Mouse (Mus musculus): ENCODE results near the gene Pstpip1. TPM values are rescaled to one million over a fixed set of nuclear protein-coding genes. Genes with fewer than 3 reads are reported as not detected.

The Pstpip1 gene
- polyA plus RNA-seq (2016; fragmentation: Nextera tagmentation; extraction: Ambion mirVana): 0.54 and 0.59 TPM in 2 replicates

DNA sequence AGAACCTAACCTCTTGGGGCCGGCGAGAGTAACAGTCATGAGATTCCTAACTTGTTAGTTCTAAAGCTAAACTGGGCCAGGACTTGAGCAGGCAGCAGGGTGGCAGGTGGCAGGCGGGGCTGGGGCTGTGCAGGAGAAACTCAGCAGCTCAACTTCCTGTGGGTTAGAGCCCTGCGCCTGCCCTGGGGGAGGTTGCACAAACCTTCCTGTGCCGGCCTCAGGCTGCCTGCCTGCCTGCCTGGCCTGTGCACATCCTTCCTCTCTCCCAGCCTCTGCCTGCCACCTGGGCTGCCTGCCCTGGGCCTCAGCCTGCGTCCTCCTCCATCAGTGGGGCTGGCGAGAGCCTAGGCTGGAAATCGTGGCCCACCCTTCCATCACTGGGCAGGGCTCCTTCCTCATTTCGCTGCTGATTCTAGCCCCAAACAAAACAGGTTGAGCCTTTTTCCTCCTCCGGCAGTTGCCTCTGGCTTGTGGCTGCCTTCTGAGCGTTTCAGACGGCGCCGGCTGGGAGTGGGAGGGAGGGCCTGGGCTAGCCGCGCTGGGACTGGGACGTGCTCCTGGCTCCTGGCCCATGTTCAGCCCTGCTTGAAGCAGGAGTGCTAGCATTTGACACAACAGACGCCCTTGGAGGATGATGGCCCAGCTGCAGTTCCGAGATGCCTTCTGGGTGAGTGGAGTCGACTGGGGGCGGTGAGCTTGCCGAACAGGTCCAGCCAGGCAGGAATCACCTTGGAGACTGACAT, at the start of gene Pstpip1:
TSS of gene Pstpip1 (plus strand) at position 185 of the 743 bp plus-strand sequence.
- Histone ChIP-seq H3K9ac (no peak within 1 kb of the TSS), H3K27me3 (no peaks in the 10 kb centered on the region), H3K4me1 (peaks cover 7% of the 10 kb centered on the region), H3K4me2 (peak within 1 kb of the TSS; percentile 25; the same call in 1 of the 2 replicates), H3K4me3 (replicated peaks) (no peak within 1 kb of the TSS), H3K27ac (peak within 1 kb of the TSS; percentile 39; the same call in 1 of the 2 replicates), H3K36me3 (replicated peaks) (no peaks in the 10 kb centered on the region), H3K9me3 (no peaks in the 10 kb centered on the region)
- ATAC-seq (ENCODE audit: low FRiP score): peak; percentile 65; the same call in 1 of the 2 replicates
- 42% methylated on average over 22 of the region's 22 CpGs for WGBS

DNA sequence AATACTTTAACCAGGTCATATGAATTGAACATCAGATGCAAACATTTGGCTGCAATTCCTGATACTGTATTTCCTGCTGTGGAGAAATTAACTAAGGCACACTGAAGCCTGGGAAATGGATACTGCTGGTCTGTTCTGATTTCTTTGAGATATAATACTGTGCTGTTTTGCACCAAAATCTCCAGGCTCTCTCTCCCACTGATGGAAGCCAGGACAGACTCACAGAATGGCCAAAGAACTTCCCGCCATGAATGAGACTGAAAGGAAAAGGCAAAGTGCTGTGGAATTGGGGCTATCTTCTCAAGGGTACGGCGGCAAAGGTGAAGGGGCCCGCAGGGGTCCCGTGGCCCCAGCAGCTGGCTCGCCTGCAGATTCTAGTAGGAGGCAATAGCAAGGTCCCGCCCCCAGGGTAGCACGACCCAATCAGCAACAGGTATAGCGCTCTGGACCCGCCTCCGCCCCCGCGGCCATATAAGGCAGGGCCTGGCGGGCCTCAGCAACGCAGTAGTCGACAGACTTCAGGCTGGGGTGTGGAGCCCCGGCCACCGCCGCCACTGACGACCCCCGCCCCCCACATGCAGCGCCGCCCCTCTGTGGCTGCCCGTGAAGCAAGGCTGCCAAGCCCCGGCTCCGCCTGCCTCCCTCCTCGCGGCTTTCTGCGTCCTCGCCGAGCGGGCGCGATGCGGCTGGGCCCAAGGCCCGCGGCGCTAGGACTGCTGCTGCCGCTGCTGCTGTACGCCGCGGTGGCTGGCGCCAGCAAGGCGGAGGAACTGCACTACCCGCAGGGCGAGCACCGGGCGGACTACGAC, 48.2 kb upstream of the Pstpip1 start, which contains the start of gene Rcn2:
TSS of gene Rcn2 (plus strand) at position 474 of the 809 bp plus-strand sequence.
- ATAC-seq (ENCODE audit: low FRiP score): peak; percentile 99
- H3K4me3 ChIP-seq (replicated peaks): peak within 1 kb of the TSS; percentile 66
- WGBS: 0% methylated on average over 49 of the region's 49 CpGs

DNA sequence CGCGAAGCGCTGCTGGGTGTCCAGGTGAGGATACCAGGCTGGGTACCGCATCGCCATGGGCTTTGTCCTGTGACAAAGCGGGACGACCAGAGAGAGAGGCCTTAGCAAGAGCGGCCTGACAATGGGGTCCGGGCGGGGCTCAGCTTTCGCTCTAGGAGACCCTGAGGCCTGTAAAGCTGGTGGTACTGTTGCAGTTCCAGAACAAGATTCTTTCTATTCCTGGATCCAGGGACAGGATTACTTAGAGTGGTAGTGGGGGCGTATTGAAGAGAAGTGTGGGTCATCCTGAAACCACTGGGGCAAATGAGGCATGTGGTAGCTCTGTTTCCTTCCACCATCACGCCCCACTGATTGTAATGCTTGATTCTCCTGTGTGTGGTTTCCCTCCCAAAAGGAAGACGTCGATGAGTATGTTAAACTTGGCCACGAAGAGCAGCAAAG, 47.6 kb upstream of the Pstpip1 start:
- no peak; the same call in 1 of the 2 replicates for ATAC-seq (ENCODE audit: low FRiP score)
- peak overlapping the region; percentile 92 for H3K9ac ChIP-seq

More for the DNA sequence above, 48.2 kb upstream of the Pstpip1 start, which contains the start of gene Rcn2:
- peak within 1 kb of the TSS; percentile 67 for H3K4me2 ChIP-seq
- peak within 1 kb of the TSS; percentile 92 for H3K9ac ChIP-seq
- peaks cover 14% of the 10 kb centered on the region for H3K4me1 ChIP-seq
- no peaks in the 10 kb centered on the region for H3K27me3 ChIP-seq
- H3K9me3 ChIP-seq: no peaks in the 10 kb centered on the region
- H3K36me3 ChIP-seq (replicated peaks): peaks cover 14% of the 10 kb centered on the region
- peak within 1 kb of the TSS; percentile 98 for H3K27ac ChIP-seq

DNA sequence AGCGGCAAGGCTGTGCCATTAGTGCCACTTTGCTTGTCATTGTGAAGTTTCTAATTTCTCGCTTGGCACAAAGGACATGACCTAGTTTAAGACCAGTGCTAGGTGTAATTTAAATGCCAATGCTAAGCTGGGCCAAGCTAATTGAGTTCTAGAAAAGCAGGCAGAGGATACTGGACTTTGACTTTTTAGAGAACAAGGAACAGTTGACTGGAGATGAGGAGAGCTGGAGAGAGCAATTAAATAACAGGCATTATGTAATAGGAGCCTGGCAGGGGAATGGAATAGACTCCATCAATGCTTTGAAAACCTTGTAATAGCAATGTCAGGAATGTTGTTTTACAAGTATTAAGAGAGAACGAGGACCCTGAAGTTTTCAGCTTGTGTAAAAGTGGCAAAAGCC, 36.0 kb upstream of the Pstpip1 start:
- Histone ChIP-seq H3K4me2 (no peak overlapping the region), H3K36me3 (replicated peaks) (peaks cover 55% of the 10 kb centered on the region), H3K27me3 (no peaks in the 10 kb centered on the region), H3K4me1 (no peaks in the 10 kb centered on the region; the same call in 1 of the 2 replicates), H3K9ac (no peak overlapping the region), H3K27ac (no peak overlapping the region), H3K9me3 (no peaks in the 10 kb centered on the region), H3K4me3 (replicated peaks) (no peak overlapping the region)
- WGBS: 68% methylated on average over 3 of the region's 3 CpGs
- ATAC-seq (ENCODE audit: low FRiP score): no peak

More for the DNA sequence above, 47.6 kb upstream of the Pstpip1 start:
- WGBS: under 1% methylated on average over 16 of the region's 16 CpGs
- Histone ChIP-seq H3K36me3 (replicated peaks) (peaks cover 14% of the 10 kb centered on the region), H3K4me3 (replicated peaks) (peak overlapping the region; percentile 66), H3K27ac (peak overlapping the region; percentile 98), H3K9me3 (no peaks in the 10 kb centered on the region), H3K4me1 (peaks cover 14% of the 10 kb centered on the region), H3K27me3 (no peaks in the 10 kb centered on the region), H3K4me2 (peak overlapping the region; percentile 67)

DNA sequence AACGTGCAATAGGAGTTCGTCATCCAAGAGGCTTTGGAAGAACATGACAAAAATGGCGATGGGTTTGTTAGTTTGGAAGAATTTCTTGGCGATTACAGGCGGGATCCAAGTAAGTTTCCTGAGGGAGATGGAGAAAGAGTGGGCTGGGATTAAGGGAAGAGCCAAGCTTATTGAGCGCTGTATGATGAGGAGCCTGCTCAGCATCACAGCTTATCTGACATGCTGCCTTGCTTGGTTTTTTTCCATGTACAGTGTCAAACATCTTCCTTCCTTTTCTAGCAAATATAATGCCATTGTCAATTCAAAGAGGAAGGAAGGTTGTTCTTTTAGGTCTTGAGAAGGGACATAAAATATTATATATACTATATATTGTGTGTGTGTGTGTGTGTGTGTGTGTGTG, 33.6 kb upstream of the Pstpip1 start:
- Histone ChIP-seq H3K4me3 (replicated peaks) (no peak overlapping the region), H3K4me1 (no peaks in the 10 kb centered on the region), H3K4me2 (no peak overlapping the region), H3K27ac (no peak overlapping the region), H3K9me3 (no peaks in the 10 kb centered on the region), H3K27me3 (no peaks in the 10 kb centered on the region), H3K9ac (no peak overlapping the region), H3K36me3 (replicated peaks) (peaks cover 73% of the 10 kb centered on the region)
- 95% methylated on average over 6 of the region's 6 CpGs for WGBS
- ATAC-seq (ENCODE audit: low FRiP score): no peak

DNA sequence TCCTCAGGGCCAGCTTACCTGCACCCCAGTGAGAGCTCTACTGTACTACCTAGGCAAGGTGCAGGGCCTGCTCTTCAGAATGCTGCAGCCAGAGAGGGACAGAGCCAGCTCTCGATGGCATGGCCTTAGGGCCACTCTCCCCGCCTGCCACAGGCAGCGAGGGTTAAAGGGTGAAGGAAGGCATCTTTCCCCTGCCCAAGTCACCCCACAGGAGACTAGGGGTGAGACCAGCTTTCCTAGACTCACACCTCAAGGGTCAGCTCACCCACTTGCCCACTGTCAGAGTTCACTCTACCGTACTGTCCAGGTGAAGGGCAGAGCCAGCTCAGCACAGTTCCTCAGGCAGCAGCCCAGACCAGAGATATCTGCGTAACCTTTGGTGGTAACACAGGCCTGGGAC, 27.4 kb upstream of the Pstpip1 start:
- no peak for ATAC-seq (ENCODE audit: low FRiP score)
- H3K27ac ChIP-seq: no peak overlapping the region
- no peaks in the 10 kb centered on the region for H3K9me3 ChIP-seq
- no peak overlapping the region for H3K9ac ChIP-seq
- no peaks in the 10 kb centered on the region for H3K27me3 ChIP-seq
- no peak overlapping the region for H3K4me2 ChIP-seq
- no peak overlapping the region for H3K4me3 ChIP-seq (replicated peaks)
- H3K4me1 ChIP-seq: no peaks in the 10 kb centered on the region
- 98% methylated on average over 5 of the region's 5 CpGs for WGBS
- peaks cover 81% of the 10 kb centered on the region for H3K36me3 ChIP-seq (replicated peaks)

DNA sequence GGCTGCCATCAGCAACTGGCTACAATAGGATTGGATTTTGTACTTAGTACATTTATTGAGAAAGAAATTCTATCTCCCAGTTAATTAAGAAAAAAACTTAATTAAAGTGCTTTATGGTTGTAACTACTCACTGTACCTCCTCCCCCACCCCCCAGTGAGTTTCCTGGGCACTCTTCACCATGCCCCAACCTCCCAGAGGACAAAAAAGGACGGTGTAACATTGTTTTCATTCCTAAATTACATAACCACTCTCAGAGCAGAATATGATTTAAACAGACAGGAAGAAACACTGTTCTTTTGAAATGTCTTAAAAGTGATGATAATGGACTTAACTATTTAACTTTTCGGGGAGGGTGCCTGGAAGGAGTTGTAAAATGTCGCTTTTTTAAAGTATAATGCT, 24.8 kb upstream of the Pstpip1 start:
- peaks cover 77% of the 10 kb centered on the region for H3K36me3 ChIP-seq (replicated peaks)

DNA sequence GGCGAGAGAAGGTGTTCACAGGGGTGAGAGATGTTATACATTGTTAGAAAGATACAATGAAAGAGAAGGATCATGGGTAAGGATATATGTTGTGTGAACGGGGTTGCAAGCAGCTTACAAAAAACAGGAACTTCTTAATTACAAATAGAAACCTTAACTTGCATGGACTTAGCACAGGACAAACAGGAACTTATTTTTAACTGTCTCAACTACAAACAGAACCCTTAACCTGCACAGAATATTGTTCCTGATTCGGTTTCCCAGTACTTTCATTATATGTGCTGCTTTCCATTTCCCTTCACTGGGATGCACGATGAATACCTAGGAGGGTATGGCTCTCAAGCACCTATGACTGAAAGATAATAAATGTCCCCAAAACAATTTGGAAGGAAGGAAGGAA, 21.8 kb upstream of the Pstpip1 start:
- 89% methylated on average over 4 of the region's 4 CpGs for whole genome bisulfite sequencing
- Histone ChIP-seq H3K9ac (no peak overlapping the region), H3K9me3 (no peaks in the 10 kb centered on the region), H3K27me3 (no peaks in the 10 kb centered on the region), H3K4me2 (no peak overlapping the region), H3K4me1 (no peaks in the 10 kb centered on the region), H3K4me3 (replicated peaks) (no peak overlapping the region), H3K36me3 (replicated peaks) (peaks cover 60% of the 10 kb centered on the region), H3K27ac (no peak overlapping the region)
- ATAC-seq (ENCODE audit: low FRiP score): no peak

More for the DNA sequence above, 24.8 kb upstream of the Pstpip1 start:
- Histone ChIP-seq H3K27me3 (no peaks in the 10 kb centered on the region), H3K4me2 (no peak overlapping the region), H3K9ac (no peak overlapping the region), H3K4me3 (replicated peaks) (no peak overlapping the region), H3K9me3 (no peaks in the 10 kb centered on the region), H3K4me1 (no peaks in the 10 kb centered on the region), H3K27ac (no peak overlapping the region)
- 90% methylated on average over 3 of the region's 3 CpGs for WGBS
- ATAC-seq (ENCODE audit: low FRiP score): no peak

DNA sequence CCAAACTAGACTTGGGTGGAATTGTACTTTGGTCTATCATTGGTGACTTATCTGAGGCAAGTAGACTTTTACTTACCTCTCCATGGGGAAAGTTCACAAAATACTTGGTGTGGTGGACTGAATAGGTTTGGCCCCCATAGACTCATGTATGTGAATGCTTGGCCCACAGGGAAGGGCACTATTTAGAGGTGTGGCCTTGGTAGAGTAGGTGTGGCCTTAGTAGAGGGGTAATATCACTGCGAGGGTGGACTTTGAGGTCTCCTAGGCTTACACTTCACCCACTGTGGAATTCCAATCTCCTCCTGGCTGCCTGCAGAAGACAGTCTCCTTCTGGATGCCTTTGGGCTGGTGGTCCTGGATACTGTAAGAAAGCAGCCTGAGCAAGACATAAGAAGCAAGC, 21.1 kb upstream of the Pstpip1 start:
- Histone ChIP-seq H3K4me1 (no peaks in the 10 kb centered on the region), H3K4me2 (no peak overlapping the region), H3K4me3 (replicated peaks) (no peak overlapping the region), H3K36me3 (replicated peaks) (peaks cover 53% of the 10 kb centered on the region), H3K27ac (no peak overlapping the region), H3K9me3 (no peaks in the 10 kb centered on the region), H3K27me3 (no peaks in the 10 kb centered on the region), H3K9ac (no peak overlapping the region)
- ATAC-seq (ENCODE audit: low FRiP score): no peak
- 85% methylated on average over 1 of the region's 1 CpGs for WGBS

DNA sequence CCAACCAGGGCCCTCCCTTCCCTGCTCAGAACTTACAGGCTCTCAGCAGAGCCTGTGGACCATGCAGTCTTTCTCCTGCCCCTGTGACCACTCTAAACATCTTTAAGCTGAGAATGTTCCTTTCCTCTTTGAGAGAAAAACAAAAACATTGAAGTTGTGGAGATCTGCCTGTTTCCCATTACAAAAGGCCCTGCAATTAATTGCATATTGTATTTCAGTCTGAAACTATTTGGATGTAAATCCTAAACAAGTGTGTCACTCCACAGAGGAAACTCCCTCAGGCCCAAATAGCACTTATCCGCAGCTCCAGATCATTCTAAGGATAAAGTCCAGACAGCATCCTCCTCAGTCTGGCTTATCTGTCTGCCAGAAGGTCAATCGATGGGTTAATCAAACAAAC, 16.9 kb upstream of the Pstpip1 start:
- Histone ChIP-seq H3K36me3 (replicated peaks) (peaks cover 26% of the 10 kb centered on the region), H3K4me3 (replicated peaks) (no peak overlapping the region), H3K4me2 (no peak overlapping the region), H3K9ac (no peak overlapping the region), H3K27me3 (no peaks in the 10 kb centered on the region), H3K9me3 (no peaks in the 10 kb centered on the region), H3K4me1 (peaks cover 13% of the 10 kb centered on the region), H3K27ac (no peak overlapping the region)
- no peak for ATAC-seq (ENCODE audit: low FRiP score)
- WGBS: 88% methylated on average over 2 of the region's 2 CpGs

DNA sequence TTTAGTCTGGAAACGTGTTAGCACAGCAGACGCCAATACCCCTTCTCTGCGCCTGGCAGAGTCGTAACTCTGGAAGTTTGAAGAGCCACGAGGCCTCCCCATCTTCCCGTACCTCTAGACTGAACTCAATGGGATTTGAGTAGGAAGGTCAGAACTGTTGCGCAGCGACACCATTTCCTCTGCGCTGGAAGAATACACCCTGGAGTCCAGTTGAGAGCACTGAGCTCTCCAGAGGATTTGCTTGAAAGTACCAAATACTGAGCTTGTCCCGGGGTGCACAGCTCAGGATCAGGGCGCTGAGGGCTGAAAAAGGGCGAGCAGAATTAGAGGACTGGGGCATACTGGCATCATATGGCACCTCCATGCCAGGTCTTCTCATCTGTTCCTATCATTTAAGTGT, 14.9 kb upstream of the Pstpip1 start:
- ATAC-seq (ENCODE audit: low FRiP score): no peak
- Histone ChIP-seq H3K4me3 (replicated peaks) (no peak overlapping the region), H3K4me2 (no peak overlapping the region), H3K36me3 (replicated peaks) (peaks cover 29% of the 10 kb centered on the region), H3K27ac (no peak overlapping the region), H3K4me1 (peaks cover 13% of the 10 kb centered on the region), H3K9me3 (no peaks in the 10 kb centered on the region), H3K9ac (no peak overlapping the region), H3K27me3 (no peaks in the 10 kb centered on the region)
- 75% methylated on average over 12 of the region's 12 CpGs for WGBS

DNA sequence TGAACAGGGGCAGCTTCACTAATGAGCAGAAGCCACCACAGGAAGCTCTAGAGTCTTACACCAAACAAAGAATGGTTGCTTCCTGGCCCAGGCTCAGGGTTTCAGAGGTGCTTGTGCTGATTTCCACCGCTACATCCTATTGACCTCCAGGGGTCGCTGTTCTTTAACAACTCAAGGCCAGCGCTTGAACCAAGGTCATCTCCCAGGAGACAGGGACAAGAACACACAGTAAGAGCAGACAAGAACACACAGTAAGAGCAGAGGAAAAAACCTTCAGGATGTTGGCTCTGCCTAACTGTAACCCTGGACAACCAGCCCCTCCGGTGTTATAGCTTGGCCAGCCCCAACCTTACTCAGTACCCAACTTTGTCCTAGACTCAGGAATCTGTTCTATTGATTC, 14.5 kb upstream of the Pstpip1 start:
- no peak overlapping the region for H3K4me2 ChIP-seq
- peak; percentile 33; the same call in 1 of the 2 replicates for ATAC-seq (ENCODE audit: low FRiP score)
- no peak overlapping the region for H3K4me3 ChIP-seq (replicated peaks)
- no peak overlapping the region; the same call in 1 of the 2 replicates for H3K27ac ChIP-seq
- peaks cover 13% of the 10 kb centered on the region for H3K4me1 ChIP-seq
- peaks cover 28% of the 10 kb centered on the region for H3K36me3 ChIP-seq (replicated peaks)
- H3K27me3 ChIP-seq: no peaks in the 10 kb centered on the region
- 11% methylated on average over 4 of the region's 4 CpGs for WGBS
- H3K9me3 ChIP-seq: no peaks in the 10 kb centered on the region
- no peak overlapping the region for H3K9ac ChIP-seq
